Mouse (Mus musculus): ENCODE measurements around the gene Mroh8.
"Not testable (repeated sequence)": the region's sequence is repeated elsewhere in the genome, so short reads cannot be mapped to it uniquely, and the experiment has no call there.

Mroh8 gene

DNA sequence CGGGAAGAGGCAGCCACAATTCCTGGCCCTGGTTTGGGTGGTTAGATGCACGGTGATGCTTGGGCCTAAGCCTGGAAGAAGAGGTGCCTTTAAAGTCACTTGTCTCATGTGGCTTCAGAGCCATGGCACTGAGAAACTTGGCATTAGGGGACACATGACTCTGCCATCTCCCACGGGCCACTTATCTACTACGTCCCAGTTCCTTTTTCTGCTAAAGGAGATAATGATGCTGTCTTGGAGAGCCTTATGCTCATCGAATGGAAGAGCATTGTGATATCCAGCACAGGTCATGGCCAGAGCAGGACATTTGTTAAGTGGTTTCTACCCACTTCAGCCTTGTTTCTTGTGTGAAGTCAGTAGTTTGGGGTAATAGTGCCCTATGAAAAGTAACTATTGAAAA, 9.6 kb upstream of the Mroh8 start:
- DNase-seq (ENCODE audit: low spot score in 2 of 2) = no peak

DNA sequence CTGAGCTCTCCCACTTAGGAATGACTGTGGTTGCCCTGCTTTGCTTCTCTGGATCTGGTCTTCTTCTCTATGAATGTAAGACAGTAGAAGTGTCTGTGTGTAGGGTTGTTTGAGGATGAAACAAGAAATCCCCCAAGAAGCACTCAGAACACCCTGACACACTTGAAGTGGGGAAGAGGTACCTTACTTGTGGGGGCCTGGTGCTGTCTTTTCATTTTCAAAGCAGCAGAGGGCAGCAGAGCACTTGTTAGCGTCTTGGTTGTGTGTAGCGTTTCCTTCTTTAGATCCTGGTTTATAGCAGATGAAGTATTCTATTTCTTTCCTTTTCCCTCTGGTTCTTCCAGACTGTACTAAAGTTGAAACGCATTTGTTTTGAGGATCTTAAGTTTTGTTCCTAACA, 8.2 kb upstream of the Mroh8 start:
- peak in 1 of 2 experiments; percentile 22 for DNase-seq (ENCODE audit: low spot score in 2 of 2)

DNA sequence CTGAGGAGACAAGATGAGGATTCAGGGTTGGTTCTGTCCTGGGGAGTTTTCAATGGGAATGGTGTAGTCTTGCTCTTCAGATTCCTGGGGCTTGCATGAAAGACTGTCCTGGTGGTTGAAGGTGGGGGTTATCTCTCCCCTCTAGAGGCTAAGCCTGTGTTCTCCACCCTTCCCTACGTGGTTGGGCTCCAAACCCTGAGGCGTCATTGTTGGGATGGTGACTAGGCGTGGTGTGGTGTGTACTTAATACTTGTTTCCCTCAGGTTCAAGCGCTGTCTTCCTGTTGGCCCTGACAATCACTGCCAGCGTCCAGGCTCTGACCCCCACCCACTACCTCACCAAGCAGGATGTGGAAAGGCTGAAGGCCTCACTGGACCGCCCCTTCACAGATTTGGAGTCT, 4.0 kb upstream of the Mroh8 start:
- no peak for DNase-seq (ENCODE audit: low spot score in 2 of 2)

DNA sequence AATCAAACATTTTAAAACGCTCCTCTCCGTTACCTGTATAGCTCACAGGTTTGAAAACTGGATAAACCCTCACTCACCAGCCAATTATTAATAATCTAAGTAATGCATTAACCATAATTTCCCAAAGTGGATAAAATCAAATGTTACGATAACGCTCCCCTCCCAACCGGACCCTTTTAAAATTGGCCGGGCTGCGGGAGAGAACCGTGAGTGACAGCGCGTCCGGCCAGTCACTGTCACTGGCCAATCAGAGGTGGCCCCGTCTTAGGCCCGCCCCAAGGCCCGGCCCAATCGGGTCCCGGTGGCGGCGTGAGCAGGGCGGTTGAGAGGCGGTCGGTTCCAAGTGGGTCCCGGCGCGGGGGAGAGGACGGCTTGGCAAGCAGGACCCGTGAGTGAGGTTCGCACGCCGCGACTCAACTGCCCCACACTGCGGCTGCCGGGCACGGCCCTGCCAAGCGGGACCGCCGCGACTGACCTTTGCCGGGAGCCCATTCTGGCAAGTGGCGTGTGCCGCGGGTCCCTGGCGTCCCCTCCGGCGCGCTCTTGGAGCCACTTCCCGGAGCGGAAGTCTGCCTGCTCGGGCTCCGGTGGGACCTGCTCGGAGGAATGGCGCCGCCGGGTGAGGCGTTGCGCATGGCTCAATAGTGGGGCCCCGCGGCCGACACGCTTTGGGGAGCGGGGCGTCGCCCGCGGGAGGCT, 483 bp downstream of the Mroh8 start, which contains the start of gene Rpn2:
Rpn2 (plus strand) TSS at position 301 of the 699 bp plus-strand sequence.
- DNase-seq (ENCODE audit: low spot score in 2 of 2) = peak; percentile 95 to 97

GRCm38 (mm10) chr2:157263832-157264231, 15.5 kb downstream of the Mroh8 start:
- no peak for DNase-seq (ENCODE audit: low spot score in 2 of 2)

DNA sequence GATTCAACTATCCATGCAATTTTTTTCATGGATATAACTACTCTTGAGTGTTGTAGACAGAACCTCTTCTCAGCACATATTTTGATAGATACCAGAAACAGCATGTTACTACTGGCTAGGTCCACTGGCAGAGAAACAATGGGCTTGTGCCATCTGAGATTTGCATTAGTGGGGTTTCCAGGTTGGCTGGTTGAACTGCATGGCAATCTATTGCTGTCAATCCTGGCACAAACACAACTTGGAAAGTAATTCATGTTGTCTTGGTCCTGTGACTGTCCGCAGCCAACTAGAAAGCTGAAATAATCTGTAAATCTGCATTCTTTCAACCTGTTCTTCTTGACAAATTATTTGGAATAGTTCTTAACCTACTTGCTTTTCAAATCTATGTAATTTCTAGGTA, 16.2 kb downstream of the Mroh8 start:
- no peak for DNase-seq (ENCODE audit: low spot score in 2 of 2)

DNA sequence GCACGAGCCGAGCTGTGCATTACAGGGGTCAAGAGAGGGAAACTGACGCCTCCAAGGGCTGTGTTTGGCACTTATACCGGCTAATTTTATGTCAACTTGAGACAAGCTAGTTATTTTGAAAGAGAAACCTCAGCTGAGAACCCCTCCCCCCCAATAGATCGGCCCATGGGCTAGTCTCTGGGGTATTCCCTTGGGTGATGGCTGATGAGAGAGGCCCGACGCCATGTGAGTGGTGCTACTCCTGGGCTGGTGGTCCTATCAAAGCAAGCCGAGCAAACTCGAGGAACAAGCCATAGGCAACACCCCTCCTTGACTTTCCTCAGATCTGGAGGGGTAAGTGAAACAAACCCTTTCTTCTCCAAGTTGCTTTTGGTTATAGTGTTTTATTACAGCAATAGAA, 16.8 kb downstream of the Mroh8 start:
- DNase-seq (ENCODE audit: low spot score in 2 of 2) = no peak

GRCm38 (mm10) chr2:157261930-157262329, 17.4 kb downstream of the Mroh8 start:
- DNase-seq (ENCODE audit: low spot score in 2 of 2) = no peak

DNA sequence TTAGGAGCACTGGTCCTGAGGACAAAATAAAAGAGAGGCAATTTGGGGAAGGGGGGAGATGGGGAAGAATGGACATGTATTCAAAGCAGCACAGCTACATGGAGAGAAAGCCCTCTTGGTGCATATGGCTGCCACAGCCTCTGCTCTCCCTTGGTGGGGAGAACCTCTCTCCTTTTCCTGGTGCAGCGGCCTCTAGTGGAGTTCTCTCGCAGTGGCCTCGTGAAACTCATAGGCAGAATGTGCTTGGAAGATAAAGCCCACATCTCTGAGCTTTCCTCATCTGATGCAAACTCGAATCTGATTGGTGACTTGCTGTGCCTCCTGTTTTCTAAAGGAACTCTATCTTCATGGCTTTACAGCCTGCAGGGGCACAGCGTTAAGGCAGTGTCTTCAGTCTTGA, 19.6 kb downstream of the Mroh8 start:
- DNase-seq (ENCODE audit: low spot score in 2 of 2) = peak; percentile 40 to 45

- DNase-seq (ENCODE audit: low spot score in 2 of 2) = no peak
These were observed 31.2 kb downstream of the Mroh8 start for GRCm38 (mm10) chr2:157248111-157248510.

- no peak for DNase-seq (ENCODE audit: low spot score in 2 of 2)
These were observed 33.7 kb downstream of the Mroh8 start for GRCm38 (mm10) chr2:157245603-157246002.

DNA sequence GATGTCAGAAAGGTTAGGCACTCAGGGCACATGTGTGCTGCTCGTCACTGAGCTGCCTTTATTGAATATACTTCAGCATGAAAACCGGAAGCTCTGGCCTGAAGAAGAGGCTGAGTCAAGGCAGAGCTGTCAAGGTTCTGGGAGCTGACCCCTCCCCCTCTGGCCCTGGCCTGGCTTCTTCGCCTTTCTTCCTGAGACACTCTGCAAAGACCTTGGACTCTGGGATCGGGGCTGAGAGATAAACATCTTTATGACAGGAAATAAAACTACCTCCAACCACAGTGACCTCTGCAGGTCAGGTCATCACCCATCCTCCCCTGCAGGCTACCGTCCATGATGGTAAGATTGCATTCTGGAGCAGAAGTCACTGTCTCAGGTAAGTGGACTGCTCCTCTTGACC, 34.3 kb downstream of the Mroh8 start:
- DNase-seq (ENCODE audit: low spot score in 2 of 2) = no peak

- DNase-seq (ENCODE audit: low spot score in 2 of 2) = no peak
These were observed 43.4 kb downstream of the Mroh8 start for GRCm38 (mm10) chr2:157235946-157236345.

DNA sequence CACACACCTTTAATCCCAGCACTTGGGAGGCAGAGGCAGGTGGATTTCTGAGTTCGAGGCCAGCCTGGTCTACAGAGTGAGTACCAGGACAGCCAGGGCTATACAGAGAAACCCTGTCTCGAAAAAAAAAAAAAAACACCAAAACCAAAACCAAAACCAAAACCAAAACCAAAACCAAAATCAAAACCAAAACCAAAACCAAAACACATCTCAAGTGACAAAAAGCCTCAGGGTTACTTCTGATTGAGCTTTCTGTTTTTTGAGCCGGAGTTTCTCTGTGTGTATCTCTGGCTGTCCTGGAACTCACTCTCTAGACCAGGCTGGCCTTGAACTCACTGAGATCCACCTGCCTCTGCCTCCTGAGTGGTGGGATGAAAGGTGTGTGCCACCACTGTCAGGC, 57.4 kb downstream of the Mroh8 start:
- DNase-seq (ENCODE audit: low spot score in 2 of 2) = not testable (repeated sequence)

DNA sequence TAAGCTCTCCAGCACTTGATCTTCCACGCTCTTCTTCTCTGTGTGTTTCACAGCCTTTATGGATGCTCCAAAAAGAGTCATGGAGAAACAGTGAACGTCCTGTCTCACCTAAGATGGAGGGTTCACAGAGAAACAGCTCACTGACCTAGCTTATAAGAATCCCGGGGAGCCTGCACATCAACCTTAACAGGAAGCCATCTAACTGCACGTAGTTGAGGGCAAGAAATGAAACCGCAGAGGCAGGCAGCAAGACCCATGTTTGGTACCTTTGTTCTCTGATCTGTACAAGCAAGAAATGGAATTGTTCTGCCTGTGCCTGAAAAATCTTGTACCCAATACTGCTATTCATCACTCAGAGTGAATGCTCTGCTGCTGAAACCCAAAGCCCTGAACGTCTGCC, 59.2 kb downstream of the Mroh8 start:
- no peak for DNase-seq (ENCODE audit: low spot score in 2 of 2)

GRCm38 (mm10) chr2:157211731-157212130, 67.6 kb downstream of the Mroh8 start:
- DNase-seq (ENCODE audit: low spot score in 2 of 2) = no peak

DNA sequence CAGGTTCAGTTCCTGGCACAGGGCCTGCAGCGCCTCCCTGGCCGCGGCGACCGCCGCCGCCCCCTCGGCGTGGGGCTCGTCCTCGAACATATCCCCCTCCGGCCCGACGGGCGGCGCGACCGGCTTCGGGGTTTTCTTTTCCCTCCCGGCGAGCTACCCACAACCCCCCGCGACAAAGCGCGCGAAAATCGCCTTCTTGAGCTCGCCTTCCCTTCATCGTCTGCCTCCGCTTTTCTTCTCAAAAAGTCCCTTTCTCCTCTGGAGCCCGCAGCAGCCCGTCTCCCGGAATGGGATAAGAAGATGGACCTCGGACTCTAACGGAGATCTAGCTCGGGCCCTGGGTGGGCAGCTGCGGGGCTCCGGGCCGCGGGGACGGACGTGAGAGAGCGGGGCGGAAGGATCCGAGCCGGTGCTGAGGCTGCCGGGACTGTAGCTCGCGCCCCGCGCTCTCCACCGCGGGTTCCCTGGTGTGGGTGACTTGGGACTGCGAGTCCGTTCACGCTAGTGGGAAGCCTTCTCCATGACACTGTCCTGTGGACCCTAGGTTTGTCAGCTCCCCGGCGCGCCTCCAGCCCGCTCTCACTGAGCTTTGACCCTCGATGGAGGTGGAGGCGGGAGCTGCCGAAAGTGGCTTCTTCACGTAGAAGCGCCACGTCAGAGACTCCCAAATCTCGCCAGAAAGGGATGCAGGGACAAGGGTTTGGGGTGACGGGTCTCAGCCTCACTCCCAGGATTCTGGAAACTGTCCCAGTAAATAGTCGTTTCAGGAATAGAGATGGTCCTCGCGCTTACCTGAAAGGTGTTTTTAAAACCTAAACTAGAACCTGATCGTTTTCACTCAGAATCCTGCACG, 74.8 kb downstream of the Mroh8 start, which contains the start of gene Rbl1:
Rbl1 (minus strand) TSS at position 169 of the 853 bp plus-strand sequence.
- peak; percentile 88 to 89 for DNase-seq (ENCODE audit: low spot score in 2 of 2)

GRCm38 (mm10) chr2:157203459-157204365, 75.6 kb downstream of the Mroh8 start:
- DNase-seq (ENCODE audit: low spot score in 2 of 2) = peak; percentile 19 to 28

DNA sequence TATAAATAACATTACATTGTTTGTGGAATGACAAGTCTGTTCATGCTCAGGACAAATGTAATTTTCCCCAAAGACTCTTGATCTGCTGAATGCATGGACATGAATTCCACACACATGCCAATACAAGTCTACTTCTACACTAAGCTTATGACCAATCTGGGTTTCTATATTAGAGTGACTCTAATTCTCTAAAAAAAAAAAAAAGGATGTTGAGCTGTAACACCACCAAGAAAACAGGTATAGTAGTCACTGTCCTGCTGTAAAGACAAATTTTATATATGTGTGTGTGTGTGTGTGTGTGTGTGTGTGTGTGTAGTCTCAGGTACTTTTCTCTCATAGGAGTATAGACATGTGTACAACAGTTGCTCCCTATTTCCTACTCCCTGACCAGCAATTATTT, 76.3 kb downstream of the Mroh8 start:
- DNase-seq (ENCODE audit: low spot score in 2 of 2) = no peak

DNA sequence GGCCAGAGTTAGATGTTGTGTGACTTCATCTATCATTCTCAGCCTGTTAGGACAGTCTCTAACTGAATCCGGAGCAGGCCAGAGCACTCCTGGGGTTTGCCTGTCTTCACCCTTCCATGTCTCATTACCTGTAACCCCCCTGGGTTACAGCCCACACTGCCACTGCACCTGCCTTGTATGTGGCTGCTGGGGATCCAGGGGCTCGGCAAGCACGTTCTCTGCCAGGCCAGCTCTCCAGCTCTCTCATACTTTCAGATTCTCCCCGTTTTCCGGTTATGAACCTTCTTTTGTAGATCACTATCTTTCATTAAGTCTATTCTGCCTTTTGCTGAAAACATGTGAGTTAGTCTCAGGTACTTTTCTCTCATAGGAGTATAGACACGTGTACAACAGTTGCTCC, 77.0 kb downstream of the Mroh8 start:
- peak in 1 of 2 experiments; percentile 1 for DNase-seq (ENCODE audit: low spot score in 2 of 2)

DNA sequence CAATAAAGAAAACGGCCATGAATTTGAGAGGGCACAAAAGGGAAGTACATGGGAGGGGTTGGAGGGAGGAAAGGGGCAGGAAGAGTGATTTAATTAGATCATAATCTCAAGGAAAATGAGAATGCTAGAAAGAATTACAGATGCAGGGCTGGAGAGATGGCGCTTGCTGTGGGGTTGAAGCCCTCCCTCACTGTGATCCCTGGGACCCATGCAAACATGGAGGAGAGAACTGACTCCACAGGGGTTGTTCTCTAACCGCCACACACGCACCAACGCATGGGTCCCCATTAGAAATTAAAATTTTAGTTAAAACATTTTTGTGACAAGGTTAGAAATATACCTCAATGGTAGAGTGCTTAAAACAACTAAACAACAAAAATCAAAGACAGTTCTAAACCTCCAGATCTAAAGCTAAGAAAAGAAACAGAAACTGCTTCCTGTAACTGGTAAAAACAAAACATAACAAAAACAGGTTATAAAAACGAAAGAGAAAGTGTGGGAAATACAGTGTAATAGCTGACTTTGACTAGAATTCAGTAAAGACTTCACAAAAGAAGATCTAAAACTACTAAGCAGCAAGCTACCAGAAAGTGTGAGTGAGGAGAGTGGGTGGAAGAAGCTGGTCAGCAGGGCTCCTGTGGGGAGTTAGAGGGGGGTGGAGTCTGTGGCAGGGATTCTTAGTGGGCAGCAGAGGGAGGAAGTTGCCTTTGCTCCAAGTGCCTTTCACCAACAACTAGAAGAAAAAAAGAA, 78.1 kb downstream of the Mroh8 start:
- DNase-seq (ENCODE audit: low spot score in 2 of 2) = peak; percentile 10 to 31
